In genomic region chr5:128739168-128739837, GRCm38 (mm10) we compare ENCODE assay signal across 19 mouse cellular contexts. TPM values are rescaled to one million over a fixed set of nuclear protein-coding genes. Genes with fewer than 3 reads are reported as not detected.
DNase-seq lines count a peak whose midpoint lies in the region; ATAC-seq and TF ChIP-seq lines count a peak whose summit lies in the region.
"Had no signal": no experiment of that assay in that cellular context is flagged by ENCODE, and none has a peak within 500 bp of the region (broad histone marks: within the 10 kb centered on the region; RNA-seq: fewer than 3 reads in every experiment).

No protein-coding gene starts in this region.

- no peak for DNase-seq in frontal cortex, postnatal 25 days (ENCODE audit: low spot score in 2 of 2)
- peak; percentile 45 for DNase-seq in midbrain, postnatal 0 days (ENCODE audit: low spot score)
- no peak for DNase-seq in left cerebral cortex, adult 11 months (ENCODE audit: low spot score)
- DNase-seq in ovary, postnatal 10 days (ENCODE audit: low spot score) = no peak
- no peak for DNase-seq in lung, postnatal 10 days
- DNase-seq: adrenal gland, adult 8-10 months; cerebellum, postnatal 10 days; heart, postnatal 36 days; kidney, adult 11 months; right cerebral cortex, postnatal 25 days; thymus, adult 2 months had no signal

- H3K36me3 ChIP-seq in forebrain, embryonic 13.5 days (ENCODE audit: poor library complexity, severe bottlenecking) = no peaks in the 10 kb centered on the region
- no peaks in the 10 kb centered on the region for H3K36me3 ChIP-seq in hindbrain, embryonic 15.5 days
- no peaks in the 10 kb centered on the region for H3K36me3 ChIP-seq in midbrain, postnatal 0 days (ENCODE audit: insufficient read depth, low read length)

- no peak overlapping the region for H3K4me3 ChIP-seq in forebrain, embryonic 13.5 days
- peak overlapping the region; percentile 12; the same call in 1 of the 2 replicates for H3K4me3 ChIP-seq in hindbrain, embryonic 15.5 days
- no peak overlapping the region; the same call in 1 of the 2 replicates for H3K4me3 ChIP-seq in midbrain, postnatal 0 days (ENCODE audit: low read depth, low read length)
- H3K4me3 ChIP-seq: megakaryocyte, embryonic 14.5 days had no signal

- H3K27me3 ChIP-seq in forebrain, embryonic 13.5 days = peaks cover 5% of the 10 kb centered on the region; the same call in 1 of the 2 replicates
- H3K27me3 ChIP-seq in hindbrain, embryonic 15.5 days = peaks cover 6% of the 10 kb centered on the region; the same call in 1 of the 2 replicates
- 0 out of 2 replicates have a peak, but pooled peaks cover 3% of the 10 kb centered on the region for H3K27me3 ChIP-seq in midbrain, postnatal 0 days (ENCODE audit: insufficient read depth, low read length)
- H3K27me3 ChIP-seq: megakaryocyte, embryonic 14.5 days had no signal

- WGBS in forebrain, embryonic 13.5 days = 19% methylated on average over 15 of the region's 17 CpGs
- WGBS in hindbrain, embryonic 15.5 days = 28% methylated on average over 16 of the region's 17 CpGs
- 14% methylated on average over 15 of the region's 17 CpGs for WGBS in midbrain, postnatal 0 days

- ATAC-seq in frontal cortex, adult (ENCODE audit: low TSS enrichment) = 0 out of 2 replicates have a peak, but pooled peaks have one; percentile 4
- 0 out of 2 replicates have a peak, but pooled peaks have one; percentile 21 for ATAC-seq in forebrain, embryonic 13.5 days
- peak; percentile 83; the same call in 1 of the 2 replicates for ATAC-seq in hindbrain, embryonic 15.5 days (ENCODE audit: low FRiP score, low read depth)
- peak; percentile 71; the same call in 1 of the 2 replicates for ATAC-seq in midbrain, postnatal 0 days (ENCODE audit: low FRiP score)

- peaks cover 12% of the 10 kb centered on the region for H3K4me1 ChIP-seq in forebrain, embryonic 13.5 days
- H3K4me1 ChIP-seq in hindbrain, embryonic 15.5 days (replicated peaks) = no peaks in the 10 kb centered on the region; the same call in 1 of the 2 replicates
- H3K4me1 ChIP-seq in midbrain, postnatal 0 days (ENCODE audit: insufficient read depth, low read length) = no peaks in the 10 kb centered on the region
- H3K4me1 ChIP-seq: megakaryocyte, embryonic 14.5 days had no signal

- TF ChIP-seq CTCF in midbrain, postnatal 0 days (IDR thresholded peaks at IDR 0.05) = no peak

- no peak overlapping the region for H3K27ac ChIP-seq in forebrain, embryonic 13.5 days
- H3K27ac ChIP-seq in hindbrain, embryonic 15.5 days (replicated peaks) = no peak overlapping the region
- H3K27ac ChIP-seq in midbrain, postnatal 0 days (ENCODE audit: low read depth, low read length) = no peak overlapping the region

- H3K4me2 ChIP-seq in forebrain, embryonic 13.5 days = peak overlapping the region; percentile 42
- H3K4me2 ChIP-seq in hindbrain, embryonic 15.5 days = peak overlapping the region; percentile 50
- H3K4me2 ChIP-seq in midbrain, postnatal 0 days (ENCODE audit: low read depth, low read length, poor library complexity, severe bottlenecking) = peak overlapping the region; percentile 32

- no peak overlapping the region; the same call in 1 of the 2 replicates for H3K9ac ChIP-seq in forebrain, embryonic 13.5 days
- no peak overlapping the region for H3K9ac ChIP-seq in hindbrain, embryonic 15.5 days
- no peak overlapping the region for H3K9ac ChIP-seq in midbrain, postnatal 0 days (replicated peaks; ENCODE audit: low read length, poor library complexity, severe bottlenecking)

- H3K9me3 ChIP-seq in forebrain, embryonic 13.5 days (replicated peaks) = no peaks in the 10 kb centered on the region
- H3K9me3 ChIP-seq in hindbrain, embryonic 15.5 days = no peaks in the 10 kb centered on the region
- H3K9me3 ChIP-seq in midbrain, postnatal 0 days (ENCODE audit: low read length) = no peaks in the 10 kb centered on the region

RNA-seq across cellular contexts. Expression of gene Piwil1, which starts 37.0 kb away (rescaled TPM):
- 0.16 TPM in 1 of 2 replicates, not detected in the other for polyA plus RNA-seq in forebrain, embryonic 13.5 days (2015; fragmentation: Nextera tagmentation; extraction: Ambion mirVana)
- 0.32 and 0.39 TPM in 2 replicates for polyA plus RNA-seq in hindbrain, embryonic 15.5 days (2015; fragmentation: Nextera tagmentation; extraction: Ambion mirVana)
- 0.22 and 0.76 TPM in 2 replicates for total RNA-seq in midbrain, postnatal 0 days (2014; rRNA removed)
- 0.45 and 0.47 TPM in 2 replicates for polyA plus RNA-seq in midbrain, postnatal 0 days (2015; fragmentation: Nextera tagmentation; extraction: Ambion mirVana)
- total RNA-seq: adrenal gland, adult 8-10 months; heart, adult 8-10 months; heart, postnatal 36 days; liver, adult 2 months; neutrophil, adult 5-6 weeks had no signal
- polyA plus RNA-seq: liver, adult 2 months; lung, embryonic 16.5 days had no signal

Comparison
In these comparisons a context has a peak if more than half of its experiments do, and no peak if none do; other contexts are left out.
1. ATAC-seq: peak in every context shown above with its lines; median percentile 83 in hindbrain, embryonic 15.5 days; 71 in midbrain, postnatal 0 days; 21 in forebrain, embryonic 13.5 days; 4 in frontal cortex, adult.